ENCODE assay signal across 7 mouse cellular contexts in the genomic region with DNA sequence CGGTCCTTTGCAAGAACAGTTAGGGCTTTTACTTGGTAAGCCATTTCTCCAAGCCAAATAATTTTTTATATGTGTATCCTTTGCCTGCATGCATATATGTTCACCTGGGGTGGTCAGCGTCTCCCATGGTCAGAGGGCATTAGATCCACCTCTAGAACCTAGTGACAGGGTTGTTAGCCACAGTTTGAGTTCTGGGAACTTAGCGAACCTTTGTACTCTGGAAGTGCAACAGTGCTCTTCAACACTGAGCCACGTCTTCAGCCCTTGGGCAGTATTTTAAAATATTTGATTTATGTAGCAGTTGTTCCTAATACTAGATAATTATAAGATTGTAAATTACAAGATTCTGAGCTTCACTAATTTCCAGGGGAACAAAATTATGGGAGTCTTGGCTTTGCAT. TPM values are rescaled to one million over a fixed set of nuclear protein-coding genes. Genes with fewer than 3 reads are reported as not detected.
A peak's percentile ranks its signal among the peaks of the same experiment; 100 is the strongest.
DNase-seq lines count a peak whose midpoint lies in the region; ATAC-seq and TF ChIP-seq lines count a peak whose summit lies in the region.

No protein-coding gene starts in this region.

- H3K79me2 ChIP-seq in CH12.LX (replicated peaks; ENCODE audit: control insufficient read depth, extremely low read depth, insufficient read depth, poor library complexity, severe bottlenecking): peaks cover 41% of the 10 kb centered on the region

- dilution Hi-C loops in CH12.LX (cut with MboI; ENCODE audit: extremely low pct_ligation_motif_present, extremely low pct_unique_long_range_greater_than_20kb, low sequenced_read_pairs): no loop called here

- no peak for ATAC-seq in G1E (ENCODE audit: extremely low read depth, insufficient number of reproducible peaks, low FRiP score, poor library complexity, severe bottlenecking)
- no peak for ATAC-seq in hindbrain, embryonic 16.5 days
- ATAC-seq in liver, embryonic 15.5 days (ENCODE audit: insufficient read depth): no peak

- H3K9me3 ChIP-seq in CH12.LX (replicated peaks; ENCODE audit: low read length): no peaks in the 10 kb centered on the region
- no peaks in the 10 kb centered on the region for H3K9me3 ChIP-seq in G1E (replicated peaks)
- H3K9me3 ChIP-seq in hindbrain, embryonic 16.5 days (ENCODE audit: control insufficient read depth, low read length): no peaks in the 10 kb centered on the region
- no peaks in the 10 kb centered on the region for H3K9me3 ChIP-seq in liver, embryonic 15.5 days (replicated peaks)

- peak overlapping the region; percentile 35; the same call in 1 of the 2 replicates for H3K4me2 ChIP-seq in CH12.LX (ENCODE audit: insufficient read depth, low read depth, poor library complexity, severe bottlenecking)
- peak overlapping the region; percentile 84 for H3K4me2 ChIP-seq in hindbrain, embryonic 16.5 days (ENCODE audit: low read length)
- H3K4me2 ChIP-seq in liver, embryonic 15.5 days: peak overlapping the region; percentile 82

- no peak for TF ChIP-seq RAD21 in CH12.LX (IDR thresholded peaks at IDR 0.05; ENCODE audit: low read depth, low read length)

- H3K4me3 ChIP-seq in CH12.LX (replicated peaks in 1 of 3; ENCODE audit: low read depth in 2 of 3, low read length in 2 of 3, poor library complexity in 1 of 3) (peak overlapping the region; percentile 64 to 98 (median 92)), G1E (ENCODE audit: low read depth, low read length) (peak overlapping the region; percentile 98; the same call in 1 of the 2 replicates)
- H3K4me3 ChIP-seq in hindbrain, embryonic 16.5 days (ENCODE audit: low read length): peak overlapping the region; percentile 99
- peak overlapping the region; percentile 86 for H3K4me3 ChIP-seq in liver, embryonic 15.5 days (replicated peaks)

- H3K27ac ChIP-seq in CH12.LX (ENCODE audit: insufficient read depth, low read depth): no peak overlapping the region
- no peak overlapping the region for H3K27ac ChIP-seq in hindbrain, embryonic 16.5 days (ENCODE audit: low read depth, low read length)
- H3K27ac ChIP-seq in liver, embryonic 15.5 days (replicated peaks): peak overlapping the region; percentile 96

- DNase-seq in CH12.LX (ENCODE audit: extremely low read depth): no peak
- DNase-seq in G1E (ENCODE audit: low spot score): no peak
- no peak for DNase-seq in adrenal gland, adult 8-10 months
- no peak for DNase-seq in urinary bladder, postnatal 25 days (ENCODE audit: low spot score)
- DNase-seq in ovary, postnatal 10 days (ENCODE audit: low spot score): no peak

- H3K4me1 ChIP-seq in CH12.LX (ENCODE audit: control insufficient read depth in 1 of 2, insufficient read depth in 2 of 2) (peaks cover 0 to 17% of the 10 kb centered on the region in 2 experiments; a peak in 2 of 4 replicates), G1E (ENCODE audit: insufficient read depth, low read depth, low read length) (peaks cover 44% of the 10 kb centered on the region)
- H3K4me1 ChIP-seq in hindbrain, embryonic 16.5 days (ENCODE audit: control insufficient read depth, insufficient read depth, low read depth, low read length): peaks cover 15% of the 10 kb centered on the region
- peaks cover 26% of the 10 kb centered on the region for H3K4me1 ChIP-seq in liver, embryonic 15.5 days (replicated peaks)

- H3K27me3 ChIP-seq in CH12.LX (replicated peaks) (no peaks in the 10 kb centered on the region), G1E (ENCODE audit: insufficient read depth, low read length) (no peaks in the 10 kb centered on the region)
- H3K27me3 ChIP-seq in hindbrain, embryonic 16.5 days (replicated peaks; ENCODE audit: control insufficient read depth, insufficient read depth, low read length): no peaks in the 10 kb centered on the region
- no peaks in the 10 kb centered on the region for H3K27me3 ChIP-seq in liver, embryonic 15.5 days

- H3K9ac ChIP-seq in CH12.LX (ENCODE audit: insufficient read depth, low read depth): peak overlapping the region; percentile 91
- no peak overlapping the region; the same call in 1 of the 2 replicates for H3K9ac ChIP-seq in hindbrain, embryonic 16.5 days (ENCODE audit: low read depth, low read length)
- H3K9ac ChIP-seq in liver, embryonic 15.5 days: no peak overlapping the region; the same call in 1 of the 2 replicates

- H3K36me3 ChIP-seq in CH12.LX (replicated peaks in 1 of 2; ENCODE audit: control insufficient read depth in 1 of 2, insufficient read depth in 1 of 2, low read length in 1 of 2): peaks cover 24 to 25% of the 10 kb centered on the region in 2 experiments
- peaks cover 27% of the 10 kb centered on the region for H3K36me3 ChIP-seq in G1E (replicated peaks)
- H3K36me3 ChIP-seq in hindbrain, embryonic 16.5 days (ENCODE audit: control insufficient read depth, insufficient read depth, low read length): peaks cover 11% of the 10 kb centered on the region
- H3K36me3 ChIP-seq in liver, embryonic 15.5 days (replicated peaks): peaks cover 25% of the 10 kb centered on the region

- no peak for TF ChIP-seq EP300 in CH12.LX (IDR thresholded peaks at IDR 0.05; ENCODE audit: low read length)

- in situ Hi-C loops in CH12.LX (cut with MboI; ENCODE audit: low pct_ligation_motif_present, low pct_unique_long_range_greater_than_20kb, low sequenced_read_pairs): no loop called here

- TF ChIP-seq POLR2A in CH12.LX (IDR thresholded peaks at IDR 0.05; ENCODE audit: low read depth, low read length): no peak

- 88% methylated on average over 4 of the region's 4 CpGs for WGBS in hindbrain, embryonic 16.5 days
- 72% methylated on average over 4 of the region's 4 CpGs for WGBS in liver, embryonic 15.5 days (ENCODE audit: insufficient replicate concordance)

- no peak for TF ChIP-seq CTCF in CH12.LX (conservative IDR thresholded peaks at IDR 0.05 in 1 of 2, IDR thresholded peaks at IDR 0.05 in 1 of 2; ENCODE audit: low read depth in 2 of 2, low read length in 2 of 2)
- TF ChIP-seq CTCF in G1E (IDR thresholded peaks at IDR 0.05; ENCODE audit: low read depth, low read length): no peak

TF ChIP-seq in CH12.LX, 34 proteins besides CTCF, POLR2A, EP300 and RAD21:
- TF ChIP-seq MAX (IDR thresholded peaks at IDR 0.05; ENCODE audit: low read length): no peak

RNA-seq across cellular contexts. Expression of gene Zfp655, which starts 0.9 kb away (rescaled TPM):
- total RNA-seq in CH12.LX (2012; rRNA removed): 18.2 and 20.7 TPM in 2 replicates
- 21.9 and 24.6 TPM in 2 replicates for total RNA-seq in CH12.LX (2014; rRNA removed)
- 18.1 and 18.5 TPM in 2 replicates for polyA plus RNA-seq in CH12.LX (2012; ENCODE audit: insufficient read length, low read depth)
- 124 and 145 TPM in 2 replicates for total RNA-seq in G1E (2014; fragmentation: Nextera tagmentation)
- 92.8 and 101 TPM in 2 replicates for total RNA-seq in G1E (2017)
- 25.1 and 32.6 TPM in 2 replicates for polyA plus RNA-seq in G1E (2012)
- 27.2 and 30.0 TPM in 2 replicates for polyA plus RNA-seq in hindbrain, embryonic 16.5 days (2015; fragmentation: Nextera tagmentation; extraction: Ambion mirVana)
- polyA plus RNA-seq in liver, embryonic 15.5 days (2015; fragmentation: Nextera tagmentation; extraction: Ambion mirVana): 17.8 and 18.0 TPM in 2 replicates
- total RNA-seq in adrenal gland, adult 8-10 months (2022): 10 to 100 TPM; 54.1 to 71.1 (median 61.4) TPM

RNA-seq across cellular contexts. Expression of gene Zkscan5, which starts 26.3 kb away (rescaled TPM):
- 5.6 and 6.2 TPM in 2 replicates for total RNA-seq in CH12.LX (2012; rRNA removed)
- total RNA-seq in CH12.LX (2014; rRNA removed): 4.7 and 5.0 TPM in 2 replicates
- 4.4 and 5.3 TPM in 2 replicates for polyA plus RNA-seq in CH12.LX (2012; ENCODE audit: insufficient read length, low read depth)
- 13.7 and 14.6 TPM in 2 replicates for total RNA-seq in G1E (2014; fragmentation: Nextera tagmentation)
- 9.2 and 10.4 TPM in 2 replicates for total RNA-seq in G1E (2017)
- 1.3 and 2.8 TPM in 2 replicates for polyA plus RNA-seq in G1E (2012)
- polyA plus RNA-seq in hindbrain, embryonic 16.5 days (2015; fragmentation: Nextera tagmentation; extraction: Ambion mirVana): 13.7 and 14.5 TPM in 2 replicates
- 3.6 and 3.7 TPM in 2 replicates for polyA plus RNA-seq in liver, embryonic 15.5 days (2015; fragmentation: Nextera tagmentation; extraction: Ambion mirVana)
- 10 to 100 TPM; 11.0 to 14.5 (median 12.8) TPM for total RNA-seq in adrenal gland, adult 8-10 months (2022)

RNA-seq across cellular contexts. Expression of gene Zkscan14, which starts 29.0 kb away (rescaled TPM):
- 11.5 and 12.1 TPM in 2 replicates for total RNA-seq in CH12.LX (2012; rRNA removed)
- 10.7 and 12.8 TPM in 2 replicates for total RNA-seq in CH12.LX (2014; rRNA removed)
- polyA plus RNA-seq in CH12.LX (2012; ENCODE audit: insufficient read length, low read depth): 10.1 and 10.5 TPM in 2 replicates
- total RNA-seq in G1E (2014; fragmentation: Nextera tagmentation): 9.6 and 9.9 TPM in 2 replicates
- 21.3 and 22.2 TPM in 2 replicates for total RNA-seq in G1E (2017)
- polyA plus RNA-seq in G1E (2012): 2.9 and 3.6 TPM in 2 replicates
- polyA plus RNA-seq in hindbrain, embryonic 16.5 days (2015; fragmentation: Nextera tagmentation; extraction: Ambion mirVana): 13.1 and 14.1 TPM in 2 replicates
- 8.7 and 8.8 TPM in 2 replicates for polyA plus RNA-seq in liver, embryonic 15.5 days (2015; fragmentation: Nextera tagmentation; extraction: Ambion mirVana)
- 10 to 100 TPM in 3 of 4 experiments, 1 to 10 TPM in 1; 9.6 to 13.8 (median 11.9) TPM for total RNA-seq in adrenal gland, adult 8-10 months (2022)

RNA-seq across cellular contexts. Expression of gene Atp5j2, which starts 38.8 kb away (rescaled TPM):
- total RNA-seq in CH12.LX (2012; rRNA removed) (440 and 469 TPM in 2 replicates), CH12.LX (2014; rRNA removed) (202 and 229 TPM in 2 replicates), G1E (2014; fragmentation: Nextera tagmentation) (133 and 170 TPM in 2 replicates), G1E (2017) (257 and 304 TPM in 2 replicates)
- polyA plus RNA-seq in CH12.LX (2012; ENCODE audit: insufficient read length, low read depth) (327 and 397 TPM in 2 replicates), G1E (2012) (21.5 and 61.1 TPM in 2 replicates)
- 673 and 743 TPM in 2 replicates for polyA plus RNA-seq in hindbrain, embryonic 16.5 days (2015; fragmentation: Nextera tagmentation; extraction: Ambion mirVana)
- polyA plus RNA-seq in liver, embryonic 15.5 days (2015; fragmentation: Nextera tagmentation; extraction: Ambion mirVana): 406 and 457 TPM in 2 replicates
- 100 to 1,000 TPM; 319 to 686 (median 419) TPM for total RNA-seq in adrenal gland, adult 8-10 months (2022)

RNA-seq across cellular contexts. Expression of gene Zscan25, which starts 49.7 kb away (rescaled TPM):
- 12.2 and 13.5 TPM in 2 replicates for total RNA-seq in CH12.LX (2012; rRNA removed)
- total RNA-seq in CH12.LX (2014; rRNA removed): 9.8 and 11.8 TPM in 2 replicates
- 19.5 and 20.1 TPM in 2 replicates for polyA plus RNA-seq in CH12.LX (2012; ENCODE audit: insufficient read length, low read depth)
- total RNA-seq in G1E (2014; fragmentation: Nextera tagmentation): 23.7 and 33.2 TPM in 2 replicates
- total RNA-seq in G1E (2017): 9.2 and 10.0 TPM in 2 replicates
- 34.7 and 44.8 TPM in 2 replicates for polyA plus RNA-seq in G1E (2012)
- 0.40 and 0.47 TPM in 2 replicates for polyA plus RNA-seq in hindbrain, embryonic 16.5 days (2015; fragmentation: Nextera tagmentation; extraction: Ambion mirVana)
- polyA plus RNA-seq in liver, embryonic 15.5 days (2015; fragmentation: Nextera tagmentation; extraction: Ambion mirVana): 0.13 and 0.14 TPM in 2 replicates
- 10 to 100 TPM; 18.7 to 23.7 (median 22.3) TPM for total RNA-seq in adrenal gland, adult 8-10 months (2022)
